Mouse (Mus musculus): ENCODE results near the gene Rpl29. TPM values are rescaled to one million over a fixed set of nuclear protein-coding genes. Genes with fewer than 3 reads are reported as not detected.
A peak's percentile ranks its signal among the peaks of the same experiment; 100 is the strongest.

The Rpl29 gene
- polyA plus RNA-seq, 1 experiment from 2014 or later = 1,256 TPM

- Histone ChIP-seq H3K4me2 (replicated peaks; ENCODE audit: low read depth, low read length) (no peak overlapping the region), H3K4me1 (ENCODE audit: control insufficient read depth, insufficient read depth, low read length) (peaks cover 22% of the 10 kb centered on the region), H3K9ac (replicated peaks; ENCODE audit: low read depth, low read length) (no peak overlapping the region), H3K4me3 (ENCODE audit: low read depth, low read length) (no peak overlapping the region), H3K36me3 (ENCODE audit: control insufficient read depth, insufficient read depth, low read length) (peaks cover 20% of the 10 kb centered on the region), H3K9me3 (ENCODE audit: control insufficient read depth, low read depth, low read length) (no peaks in the 10 kb centered on the region), H3K27ac (ENCODE audit: low read length) (no peak overlapping the region), H3K27me3 (ENCODE audit: control insufficient read depth, insufficient read depth, low read length) (no peaks in the 10 kb centered on the region)
- ATAC-seq (ENCODE audit: insufficient number of reproducible peaks, insufficient read depth, low FRiP score, low read depth) = no peak
- 87% methylated on average over 9 of the region's 9 CpGs for WGBS
Observed at GRCm38 (mm10) chr9:106461026-106461415, 31.8 kb downstream of the Rpl29 start.

- WGBS = 87% methylated on average over 16 of the region's 16 CpGs
- Histone ChIP-seq H3K27me3 (ENCODE audit: control insufficient read depth, insufficient read depth, low read length) (no peaks in the 10 kb centered on the region), H3K27ac (ENCODE audit: low read length) (no peak overlapping the region), H3K4me2 (replicated peaks; ENCODE audit: low read depth, low read length) (no peak overlapping the region), H3K36me3 (ENCODE audit: control insufficient read depth, insufficient read depth, low read length) (peaks cover 20% of the 10 kb centered on the region), H3K4me3 (ENCODE audit: low read depth, low read length) (no peak overlapping the region), H3K9me3 (ENCODE audit: control insufficient read depth, low read depth, low read length) (no peaks in the 10 kb centered on the region), H3K4me1 (ENCODE audit: control insufficient read depth, insufficient read depth, low read length) (peaks cover 14% of the 10 kb centered on the region), H3K9ac (replicated peaks; ENCODE audit: low read depth, low read length) (no peak overlapping the region)
- ATAC-seq (ENCODE audit: insufficient number of reproducible peaks, insufficient read depth, low FRiP score, low read depth) = no peak
Observed at GRCm38 (mm10) chr9:106461641-106462429, 32.6 kb downstream of the Rpl29 start.

DNA sequence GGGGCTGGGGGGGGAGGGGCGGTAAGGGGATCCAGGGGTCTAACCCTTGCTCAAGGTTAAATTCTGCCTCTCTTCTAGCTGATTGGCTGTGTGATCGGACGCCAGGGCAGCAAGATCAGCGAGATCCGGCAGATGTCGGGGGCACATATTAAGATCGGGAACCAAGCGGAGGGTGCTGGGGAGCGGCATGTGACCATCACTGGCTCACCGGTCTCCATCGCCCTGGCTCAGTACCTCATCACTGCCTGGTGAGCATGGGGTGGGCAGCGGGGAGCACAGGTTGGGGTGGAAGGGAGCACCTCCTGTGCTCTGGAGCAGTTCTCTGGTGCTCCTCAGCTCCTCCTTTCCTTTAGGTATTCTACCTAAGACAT, 33.2 kb downstream of the Rpl29 start:
- Histone ChIP-seq H3K4me3 (ENCODE audit: low read depth, low read length) (no peak overlapping the region), H3K36me3 (ENCODE audit: control insufficient read depth, insufficient read depth, low read length) (peaks cover 20% of the 10 kb centered on the region), H3K9me3 (ENCODE audit: control insufficient read depth, low read depth, low read length) (no peaks in the 10 kb centered on the region), H3K4me2 (replicated peaks; ENCODE audit: low read depth, low read length) (no peak overlapping the region), H3K9ac (replicated peaks; ENCODE audit: low read depth, low read length) (no peak overlapping the region), H3K27me3 (ENCODE audit: control insufficient read depth, insufficient read depth, low read length) (no peaks in the 10 kb centered on the region), H3K27ac (ENCODE audit: low read length) (no peak overlapping the region), H3K4me1 (ENCODE audit: control insufficient read depth, insufficient read depth, low read length) (peaks cover 9% of the 10 kb centered on the region; the same call in 1 of the 2 replicates)
- ATAC-seq (ENCODE audit: insufficient number of reproducible peaks, insufficient read depth, low FRiP score, low read depth) = no peak
- 97% methylated on average over 12 of the region's 12 CpGs for WGBS

DNA sequence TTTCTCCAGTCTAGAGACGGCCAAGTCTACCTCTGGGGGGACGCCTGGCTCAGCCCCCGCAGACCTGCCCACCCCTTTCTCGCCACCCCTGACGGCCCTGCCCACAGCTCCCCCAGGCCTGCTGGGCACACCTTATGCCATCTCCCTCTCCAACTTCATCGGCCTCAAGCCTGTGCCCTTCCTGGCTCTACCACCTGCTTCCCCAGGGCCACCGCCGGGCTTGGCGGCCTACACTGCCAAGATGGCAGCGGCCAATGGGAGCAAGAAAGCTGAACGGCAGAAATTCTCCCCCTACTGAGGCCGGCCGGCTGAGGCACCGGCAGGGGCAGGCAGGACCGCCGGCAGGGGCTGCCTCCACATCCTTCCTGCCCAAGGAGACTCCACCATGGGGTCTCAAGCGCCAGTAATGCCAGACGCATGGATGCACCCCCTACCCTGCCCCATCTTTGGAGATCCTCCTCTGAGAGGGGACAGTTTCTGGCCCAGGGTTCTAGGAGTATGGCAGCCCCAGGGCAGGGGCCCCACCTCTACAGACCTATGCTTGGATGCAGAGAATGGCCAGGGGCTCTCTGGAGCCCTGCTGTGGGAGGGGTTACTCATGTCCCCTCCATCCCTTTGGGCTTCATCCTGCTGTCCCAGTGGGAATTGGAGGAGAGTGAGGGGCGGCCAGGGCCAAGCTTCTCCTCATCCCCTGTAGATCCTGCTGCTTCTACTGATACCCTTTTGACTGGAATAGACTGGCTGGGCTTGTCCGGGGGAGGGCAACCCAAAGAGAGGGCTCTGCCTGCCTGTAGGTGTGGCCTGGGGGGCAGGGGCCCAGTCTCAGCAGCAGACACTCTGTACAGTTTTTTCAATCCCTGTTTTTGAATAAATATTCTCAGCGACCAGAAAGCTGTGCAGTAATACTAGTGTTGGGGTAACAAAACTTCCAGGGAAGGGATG, 34.1 kb downstream of the Rpl29 start:
- no peaks in the 10 kb centered on the region for H3K27me3 ChIP-seq (ENCODE audit: control insufficient read depth, insufficient read depth, low read length)
- no peak overlapping the region for H3K4me3 ChIP-seq (ENCODE audit: low read depth, low read length)
- WGBS = 85% methylated on average over 21 of the region's 21 CpGs
- H3K9ac ChIP-seq (replicated peaks; ENCODE audit: low read depth, low read length) = no peak overlapping the region
- H3K4me2 ChIP-seq (replicated peaks; ENCODE audit: low read depth, low read length) = no peak overlapping the region
- H3K4me1 ChIP-seq (ENCODE audit: control insufficient read depth, insufficient read depth, low read length) = peaks cover 5% of the 10 kb centered on the region; the same call in 1 of the 2 replicates
- no peak for ATAC-seq (ENCODE audit: insufficient number of reproducible peaks, insufficient read depth, low FRiP score, low read depth)
- peaks cover 20% of the 10 kb centered on the region for H3K36me3 ChIP-seq (ENCODE audit: control insufficient read depth, insufficient read depth, low read length)
- H3K27ac ChIP-seq (ENCODE audit: low read length) = no peak overlapping the region
- H3K9me3 ChIP-seq (ENCODE audit: control insufficient read depth, low read depth, low read length) = no peaks in the 10 kb centered on the region

DNA sequence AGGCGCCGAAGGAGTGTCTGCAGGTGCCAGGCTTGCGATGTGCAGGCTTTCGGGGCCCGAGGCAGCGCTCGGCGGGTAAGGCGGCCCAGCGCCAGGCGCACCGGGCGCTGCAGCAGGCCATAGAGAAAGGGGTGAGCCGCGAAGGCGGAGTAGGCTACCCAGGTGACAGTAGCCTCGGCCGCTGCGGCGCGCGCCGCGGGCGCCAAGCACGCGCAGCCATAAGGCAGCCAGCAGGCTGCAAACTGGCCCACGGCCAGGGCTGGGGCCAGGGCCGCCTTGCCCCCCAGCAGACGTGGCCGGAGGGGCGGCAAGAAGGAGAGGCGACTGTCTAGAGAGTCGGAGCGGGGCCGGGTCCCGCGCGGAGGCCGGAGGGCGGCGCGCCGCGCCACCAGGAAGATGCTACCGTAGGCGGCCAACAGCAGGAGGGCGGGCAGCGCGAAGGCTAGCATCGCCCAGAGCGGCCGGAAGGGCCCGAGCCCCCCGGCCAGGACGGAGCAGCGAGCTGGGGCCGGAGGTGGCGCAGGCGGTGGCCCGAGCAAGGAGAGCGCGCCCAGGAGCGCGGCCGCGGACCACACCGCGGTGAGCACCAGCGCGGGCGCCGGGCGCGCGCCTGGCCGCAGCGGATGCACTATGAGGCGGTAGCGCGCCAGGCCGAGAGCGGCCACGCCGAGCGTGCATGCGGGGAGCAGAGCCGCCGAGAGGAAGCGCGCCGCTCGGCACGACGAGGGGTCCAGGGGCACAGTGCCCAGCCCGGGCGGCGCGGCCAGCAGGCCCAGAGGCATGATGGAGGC, 35.7 kb downstream of the Rpl29 start:
- peak; percentile 65; the same call in 1 of the 2 replicates for ATAC-seq (ENCODE audit: insufficient number of reproducible peaks, insufficient read depth, low FRiP score, low read depth)
- Histone ChIP-seq H3K9ac (replicated peaks; ENCODE audit: low read depth, low read length) (peak overlapping the region; percentile 55), H3K27me3 (ENCODE audit: control insufficient read depth, insufficient read depth, low read length) (no peaks in the 10 kb centered on the region), H3K27ac (ENCODE audit: low read length) (no peak overlapping the region), H3K9me3 (ENCODE audit: control insufficient read depth, low read depth, low read length) (no peaks in the 10 kb centered on the region), H3K4me1 (ENCODE audit: control insufficient read depth, insufficient read depth, low read length) (peaks cover 5% of the 10 kb centered on the region; the same call in 1 of the 2 replicates), H3K4me3 (ENCODE audit: low read depth, low read length) (peak overlapping the region; percentile 53), H3K4me2 (replicated peaks; ENCODE audit: low read depth, low read length) (peak overlapping the region; percentile 98), H3K36me3 (ENCODE audit: control insufficient read depth, insufficient read depth, low read length) (peaks cover 20% of the 10 kb centered on the region)
- 2% methylated on average over 92 of the region's 99 CpGs for WGBS

- Histone ChIP-seq H3K9me3 (ENCODE audit: control insufficient read depth, low read depth, low read length) (no peaks in the 10 kb centered on the region), H3K4me3 (ENCODE audit: low read depth, low read length) (peak within 1 kb of the TSS; percentile 53), H3K27me3 (ENCODE audit: control insufficient read depth, insufficient read depth, low read length) (no peaks in the 10 kb centered on the region), H3K4me1 (ENCODE audit: control insufficient read depth, insufficient read depth, low read length) (peaks cover 5% of the 10 kb centered on the region; the same call in 1 of the 2 replicates), H3K9ac (replicated peaks; ENCODE audit: low read depth, low read length) (peak within 1 kb of the TSS; percentile 55), H3K27ac (ENCODE audit: low read length) (no peak within 1 kb of the TSS), H3K4me2 (replicated peaks; ENCODE audit: low read depth, low read length) (peak within 1 kb of the TSS; percentile 98), H3K36me3 (ENCODE audit: control insufficient read depth, insufficient read depth, low read length) (peaks cover 19% of the 10 kb centered on the region)
- WGBS = 38% methylated on average over 26 of the region's 26 CpGs
- no peak for ATAC-seq (ENCODE audit: insufficient number of reproducible peaks, insufficient read depth, low FRiP score, low read depth)
Observed at GRCm38 (mm10) chr9:106465571-106466200, 36.4 kb downstream of the Rpl29 start, which contains the start of gene Gpr62. Gene Gpr62 (minus strand): TSS chr9:106465938.

DNA sequence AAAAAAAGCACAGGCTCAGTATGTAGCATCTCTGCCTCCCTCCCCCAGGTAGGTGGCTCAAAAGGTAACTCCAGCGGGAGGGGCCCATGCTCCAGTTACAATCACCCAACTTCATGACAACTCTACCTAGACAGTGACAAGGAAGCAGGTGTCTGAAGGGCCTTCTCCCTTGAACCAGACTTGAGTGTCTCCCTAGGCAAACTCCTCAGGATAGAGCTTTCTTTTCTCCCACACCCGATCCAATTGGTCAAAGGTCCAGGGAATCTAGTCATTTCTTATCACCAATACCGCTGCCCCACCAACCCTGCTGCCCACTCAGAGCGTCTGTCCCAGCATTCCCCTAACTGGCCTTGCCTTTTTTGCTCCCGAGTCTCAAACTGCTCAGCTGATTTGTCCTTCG, 37.5 kb downstream of the Rpl29 start:
- H3K4me3 ChIP-seq (ENCODE audit: low read depth, low read length) = no peak overlapping the region
- H3K27ac ChIP-seq (ENCODE audit: low read length) = no peak overlapping the region
- ATAC-seq (ENCODE audit: insufficient number of reproducible peaks, insufficient read depth, low FRiP score, low read depth) = no peak
- WGBS = 83% methylated on average over 6 of the region's 6 CpGs
- H3K27me3 ChIP-seq (ENCODE audit: control insufficient read depth, insufficient read depth, low read length) = no peaks in the 10 kb centered on the region
- peaks cover 7% of the 10 kb centered on the region for H3K4me1 ChIP-seq (ENCODE audit: control insufficient read depth, insufficient read depth, low read length)
- H3K9ac ChIP-seq (replicated peaks; ENCODE audit: low read depth, low read length) = no peak overlapping the region
- H3K4me2 ChIP-seq (replicated peaks; ENCODE audit: low read depth, low read length) = no peak overlapping the region
- peaks cover 17% of the 10 kb centered on the region for H3K36me3 ChIP-seq (ENCODE audit: control insufficient read depth, insufficient read depth, low read length)
- H3K9me3 ChIP-seq (ENCODE audit: control insufficient read depth, low read depth, low read length) = no peaks in the 10 kb centered on the region

Data from stomach, embryonic 14.5 days (tissue).